Mouse (Mus musculus) megakaryocyte, embryonic 14.5 days (primary cell): Measurements from ENCODE around the gene Trub2.

Source experiments
- FLI1 ChIP-seq: IDR thresholded peaks from 2 replicates; pipeline ENCODE4 v1.6.1; 2012; ENCODE audit warnings: low read length, inconsistent platforms, mixed read lengths
- GATA1 ChIP-seq: IDR thresholded peaks from 3 replicates; pipeline ENCODE4 v1.6.1; 2012; ENCODE audit warnings: mixed read lengths, low read length, inconsistent platforms, borderline replicate concordance

GRCm38 (mm10) chr2:29827709-29828024 is 39.4 kb upstream of the Trub2 start:
- TF ChIP-seq FLI1 (no peak), GATA1 (no peak)
